Mouse (Mus musculus) neural tube, embryonic 15.5 days (tissue): ENCODE data around the gene Hsd17b11. TPM values are rescaled to one million over a fixed set of nuclear protein-coding genes. Genes with fewer than 3 reads are reported as not detected.
A peak's percentile ranks its signal among the peaks of the same experiment; 100 is the strongest.

Experiments used
- ATAC-seq: fragments of 200-750 bp; cut with Nextera tagmentation; 2 replicates; pipeline ENCODE4 v1.8.0; 2017; ENCODE audit warnings: mild to moderate bottlenecking, moderate TSS enrichment, moderate library complexity; ENCODE audit not compliant: low FRiP score
- H3K27ac ChIP-seq: fragments of 300-500 bp; sonication (generic); replicated peaks from 2 replicates; pipeline ENCODE4 v1.5.1; 2015; ENCODE audit warnings: mild to moderate bottlenecking, inconsistent platforms
- H3K27me3 ChIP-seq: fragments of 300-500 bp; sonication (generic); replicated peaks from 2 replicates; pipeline ENCODE4 v1.6.1; 2015; ENCODE audit warnings: inconsistent platforms
- H3K36me3 ChIP-seq: fragments of 300-500 bp; sonication (generic); 2 replicates; pipeline ENCODE4 v1.6.1; 2015; ENCODE audit warnings: inconsistent platforms
- H3K4me1 ChIP-seq: fragments of 300-500 bp; sonication (generic); 2 replicates; pipeline ENCODE4 v1.6.1; 2015; ENCODE audit warnings: inconsistent platforms
- H3K4me2 ChIP-seq: fragments of 300-500 bp; sonication (generic); 2 replicates; pipeline ENCODE4 v1.6.1; 2015; ENCODE audit warnings: inconsistent platforms, mild to moderate bottlenecking, moderate library complexity
- H3K4me3 ChIP-seq: fragments of 300-500 bp; sonication (generic); replicated peaks from 2 replicates; pipeline ENCODE4 v1.5.1; 2015; ENCODE audit warnings: mild to moderate bottlenecking, inconsistent platforms
- H3K9ac ChIP-seq: fragments of 300-500 bp; sonication (generic); replicated peaks from 2 replicates; pipeline ENCODE4 v1.6.1; 2015; ENCODE audit warnings: mild to moderate bottlenecking, inconsistent platforms
- H3K9me3 ChIP-seq: fragments of 300-500 bp; sonication (generic); replicated peaks from 2 replicates; pipeline ENCODE4 v1.6.1; 2016; ENCODE audit warnings: inconsistent platforms
- WGBS: fragments of 180-500 bp; shearing (Covaris S2); methylation state at CpG from one replicate; pipeline ENCODE4 v1.1.7; 2015; ENCODE audit warnings: mixed read lengths; 5-methylcytosine and 5-hydroxymethylcytosine counted together
- polyA plus RNA-seq: library from polyadenylated mRNA; unstranded; fragments of >200 nt; fragmentation: Nextera tagmentation; extraction: Ambion mirVana; gene quantifications from 2 replicates; pipeline ENCODE4 v1.2.1, GENCODE M21; 2015

Gene Hsd17b11
- polyA plus RNA-seq, 1 experiment from 2014 or later = 4.3 TPM

- H3K9me3 ChIP-seq = no peaks in the 10 kb centered on the region
- no peak overlapping the region for H3K27ac ChIP-seq
- no peak for ATAC-seq
- H3K4me1 ChIP-seq = no peaks in the 10 kb centered on the region
- H3K4me3 ChIP-seq = no peak overlapping the region
- 57% methylated on average over 15 of the region's 15 CpGs for WGBS
- no peaks in the 10 kb centered on the region for H3K27me3 ChIP-seq
- no peaks in the 10 kb centered on the region for H3K36me3 ChIP-seq
- peak overlapping the region; percentile 33 for H3K4me2 ChIP-seq
- H3K9ac ChIP-seq = no peak overlapping the region
Observed at GRCm38 (mm10) chr5:104003256-104003931, 18.3 kb downstream of the Hsd17b11 start.

DNA sequence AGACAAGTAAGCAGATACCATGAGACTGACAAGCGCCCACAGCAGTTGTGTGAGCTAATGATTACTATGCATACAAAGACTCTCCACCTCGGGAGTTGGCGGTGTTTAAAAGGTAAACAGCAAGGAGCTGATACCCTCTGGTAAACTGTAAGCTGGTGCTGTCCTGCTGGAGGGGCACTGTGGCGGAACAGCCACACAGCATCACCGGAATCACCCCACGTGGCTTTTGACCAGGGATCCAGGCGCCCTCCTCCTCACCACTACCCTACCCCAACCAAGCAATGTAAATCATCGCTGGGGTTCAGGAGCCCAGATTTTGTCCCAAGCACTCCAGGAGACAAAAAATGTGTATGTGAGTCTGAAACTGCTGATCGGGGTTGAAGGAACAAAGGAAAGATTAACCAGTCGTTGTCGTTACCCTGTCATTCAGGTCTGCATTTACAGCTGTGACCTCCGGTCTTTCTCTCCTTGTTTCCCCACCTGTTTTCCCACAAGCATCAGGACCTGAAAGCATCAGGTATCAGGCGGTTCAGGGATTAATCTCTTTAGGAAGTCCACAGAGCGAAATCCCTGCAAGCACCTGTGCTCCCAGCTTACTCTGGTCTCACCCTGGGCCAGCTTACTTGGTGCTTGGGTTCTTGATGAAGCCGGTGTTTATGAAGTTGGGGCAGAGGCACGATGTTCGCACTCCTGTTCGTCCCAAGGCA, 19.0 kb downstream of the Hsd17b11 start:
- Histone ChIP-seq H3K4me2 (peak overlapping the region; percentile 33), H3K27me3 (no peaks in the 10 kb centered on the region), H3K27ac (no peak overlapping the region), H3K36me3 (no peaks in the 10 kb centered on the region), H3K9me3 (no peaks in the 10 kb centered on the region), H3K9ac (no peak overlapping the region), H3K4me3 (no peak overlapping the region; the same call in 1 of the 2 replicates), H3K4me1 (no peaks in the 10 kb centered on the region)
- ATAC-seq = no peak
- WGBS = 28% methylated on average over 18 of the region's 18 CpGs

DNA sequence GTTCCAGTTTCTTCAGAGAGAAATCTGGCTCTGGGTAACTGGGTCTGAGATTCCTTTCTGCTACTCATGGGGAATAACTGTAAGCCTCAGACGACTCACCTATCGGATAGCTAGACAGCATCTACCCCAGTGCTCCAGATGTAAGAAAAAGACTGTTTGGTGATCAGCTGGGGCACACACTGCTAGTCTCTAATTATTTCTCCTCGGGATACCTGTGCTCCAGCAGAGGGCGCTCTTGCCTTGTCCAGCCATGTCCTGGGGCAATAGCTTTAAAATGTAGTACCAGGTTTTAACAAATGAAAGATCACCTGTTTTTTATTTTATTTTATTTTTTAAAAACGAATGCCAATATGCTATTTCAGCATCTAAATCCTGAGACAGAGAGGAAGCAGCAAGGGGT, 22.0 kb downstream of the Hsd17b11 start:
- Histone ChIP-seq H3K27ac (no peak overlapping the region), H3K4me2 (no peak overlapping the region), H3K9me3 (no peaks in the 10 kb centered on the region), H3K27me3 (no peaks in the 10 kb centered on the region), H3K9ac (no peak overlapping the region), H3K4me1 (no peaks in the 10 kb centered on the region), H3K36me3 (no peaks in the 10 kb centered on the region), H3K4me3 (no peak overlapping the region)
- WGBS = 10% methylated on average over 5 of the region's 5 CpGs
- ATAC-seq = no peak

DNA sequence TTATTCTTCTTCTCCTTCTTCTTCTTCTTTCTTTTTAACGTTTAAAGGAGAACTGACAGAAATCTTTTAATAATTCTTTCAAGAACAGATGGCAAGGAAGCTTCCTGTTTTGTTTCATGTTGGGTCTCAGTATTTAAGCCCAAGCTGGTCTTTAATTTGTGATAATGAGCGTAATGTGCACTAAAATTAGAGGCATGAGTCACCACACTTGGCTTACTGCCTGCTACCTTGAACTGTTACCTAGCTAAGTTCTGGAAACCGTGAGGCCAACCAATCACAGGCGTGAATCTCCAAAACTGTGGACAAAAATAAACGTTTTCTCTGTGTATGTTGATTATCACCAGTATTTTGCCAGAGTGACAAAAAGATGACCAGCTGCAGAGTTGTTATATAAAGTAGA, 23.0 kb downstream of the Hsd17b11 start:
- no peaks in the 10 kb centered on the region for H3K36me3 ChIP-seq
- no peak overlapping the region for H3K9ac ChIP-seq
- no peak overlapping the region for H3K27ac ChIP-seq
- no peaks in the 10 kb centered on the region for H3K4me1 ChIP-seq
- WGBS = 77% methylated on average over 5 of the region's 5 CpGs
- no peak overlapping the region for H3K4me2 ChIP-seq
- H3K4me3 ChIP-seq = no peak overlapping the region
- no peak for ATAC-seq
- no peaks in the 10 kb centered on the region for H3K27me3 ChIP-seq
- H3K9me3 ChIP-seq = no peaks in the 10 kb centered on the region

DNA sequence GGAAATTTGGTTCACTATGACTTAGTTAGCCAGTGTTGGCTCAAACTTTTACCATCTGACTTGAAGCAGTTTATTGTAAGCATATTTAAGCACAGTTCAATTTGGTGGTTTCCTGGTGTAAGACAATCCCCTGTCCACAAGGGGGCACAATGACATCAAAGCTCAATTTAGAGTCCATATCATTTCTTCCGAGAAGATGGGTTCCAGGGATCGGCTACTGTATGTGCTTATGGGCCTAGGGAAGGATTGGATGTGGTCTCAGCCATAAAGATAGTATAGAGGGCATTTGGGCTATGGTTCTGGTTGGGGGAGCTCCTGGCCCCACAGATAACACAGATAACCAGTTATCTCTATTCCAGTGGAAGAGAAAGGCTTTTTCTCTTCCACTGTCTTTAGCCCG, 26.5 kb downstream of the Hsd17b11 start:
- Histone ChIP-seq H3K9ac (no peak overlapping the region), H3K36me3 (no peaks in the 10 kb centered on the region), H3K4me3 (no peak overlapping the region), H3K27me3 (no peaks in the 10 kb centered on the region), H3K9me3 (no peaks in the 10 kb centered on the region), H3K27ac (no peak overlapping the region), H3K4me1 (no peaks in the 10 kb centered on the region), H3K4me2 (no peak overlapping the region)
- no peak for ATAC-seq
- WGBS = 55% methylated on average over 3 of the region's 3 CpGs

DNA sequence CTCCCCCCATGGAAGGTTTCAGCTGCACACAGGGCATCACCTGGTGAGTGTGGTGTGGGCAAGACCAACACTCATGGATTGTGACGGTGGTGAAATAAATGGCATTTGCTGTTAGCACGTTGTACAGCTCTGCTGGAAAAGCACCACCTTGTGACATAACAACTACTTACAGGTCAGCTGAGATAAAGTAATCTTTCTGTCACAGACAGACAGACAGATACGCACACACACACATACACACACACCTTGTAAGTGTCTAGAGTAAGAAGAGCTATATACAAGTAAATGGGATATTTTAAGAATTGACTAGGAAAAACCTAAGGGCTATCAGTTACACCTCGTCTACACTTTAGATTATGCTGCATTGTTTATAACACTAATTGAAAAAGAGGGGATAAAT, 27.1 kb downstream of the Hsd17b11 start:
- 88% methylated on average over 4 of the region's 4 CpGs for WGBS
- 0 out of 2 replicates have a peak, but pooled peaks cover 2% of the 10 kb centered on the region for H3K36me3 ChIP-seq

GRCm38 (mm10) chr5:103993601-103994000, 28.1 kb downstream of the Hsd17b11 start:
- Histone ChIP-seq H3K9me3 (no peaks in the 10 kb centered on the region), H3K27me3 (no peaks in the 10 kb centered on the region), H3K4me3 (no peak overlapping the region), H3K9ac (no peak overlapping the region), H3K27ac (no peak overlapping the region), H3K4me2 (no peak overlapping the region), H3K36me3 (0 out of 2 replicates have a peak, but pooled peaks cover 7% of the 10 kb centered on the region), H3K4me1 (no peaks in the 10 kb centered on the region)
- ATAC-seq = no peak
- 75% methylated on average over 1 of the region's 1 CpGs for WGBS

More for the DNA sequence above, 27.1 kb downstream of the Hsd17b11 start:
- Histone ChIP-seq H3K9ac (no peak overlapping the region), H3K27me3 (no peaks in the 10 kb centered on the region), H3K27ac (no peak overlapping the region), H3K4me3 (no peak overlapping the region), H3K4me1 (no peaks in the 10 kb centered on the region), H3K9me3 (no peaks in the 10 kb centered on the region), H3K4me2 (no peak overlapping the region)
- no peak for ATAC-seq

DNA sequence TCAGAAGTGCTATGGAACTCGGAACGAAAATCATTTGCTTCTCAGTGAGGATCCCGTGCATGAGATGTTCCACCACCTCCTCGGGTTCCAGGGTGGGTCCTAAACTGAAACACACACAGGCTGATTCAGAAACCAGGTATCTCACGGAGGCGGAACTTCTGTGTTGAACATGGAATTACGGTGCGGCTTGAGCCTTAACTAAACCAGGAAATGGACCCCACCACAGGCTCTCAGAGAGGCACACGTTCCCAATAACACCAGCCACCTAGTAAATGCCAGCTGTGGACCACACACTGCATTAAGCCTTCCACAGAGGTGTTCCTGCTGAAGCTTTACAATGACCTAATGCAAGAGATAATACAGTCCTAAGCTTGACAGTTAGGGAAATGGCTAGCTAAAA, 28.9 kb downstream of the Hsd17b11 start:
- Histone ChIP-seq H3K4me1 (no peaks in the 10 kb centered on the region), H3K27ac (no peak overlapping the region), H3K27me3 (no peaks in the 10 kb centered on the region), H3K9me3 (no peaks in the 10 kb centered on the region), H3K9ac (no peak overlapping the region), H3K36me3 (0 out of 2 replicates have a peak, but pooled peaks cover 7% of the 10 kb centered on the region), H3K4me3 (no peak overlapping the region), H3K4me2 (no peak overlapping the region)
- ATAC-seq = no peak
- 91% methylated on average over 9 of the region's 9 CpGs for WGBS

- Histone ChIP-seq H3K4me2 (no peak overlapping the region), H3K9me3 (no peaks in the 10 kb centered on the region), H3K36me3 (no peaks in the 10 kb centered on the region), H3K4me3 (no peak overlapping the region), H3K9ac (no peak overlapping the region), H3K27me3 (no peaks in the 10 kb centered on the region), H3K4me1 (no peaks in the 10 kb centered on the region), H3K27ac (no peak overlapping the region)
- 92% methylated on average over 9 of the region's 9 CpGs for WGBS
- ATAC-seq = no peak
Observed at GRCm38 (mm10) chr5:103980705-103981560, 40.8 kb downstream of the Hsd17b11 start.

DNA sequence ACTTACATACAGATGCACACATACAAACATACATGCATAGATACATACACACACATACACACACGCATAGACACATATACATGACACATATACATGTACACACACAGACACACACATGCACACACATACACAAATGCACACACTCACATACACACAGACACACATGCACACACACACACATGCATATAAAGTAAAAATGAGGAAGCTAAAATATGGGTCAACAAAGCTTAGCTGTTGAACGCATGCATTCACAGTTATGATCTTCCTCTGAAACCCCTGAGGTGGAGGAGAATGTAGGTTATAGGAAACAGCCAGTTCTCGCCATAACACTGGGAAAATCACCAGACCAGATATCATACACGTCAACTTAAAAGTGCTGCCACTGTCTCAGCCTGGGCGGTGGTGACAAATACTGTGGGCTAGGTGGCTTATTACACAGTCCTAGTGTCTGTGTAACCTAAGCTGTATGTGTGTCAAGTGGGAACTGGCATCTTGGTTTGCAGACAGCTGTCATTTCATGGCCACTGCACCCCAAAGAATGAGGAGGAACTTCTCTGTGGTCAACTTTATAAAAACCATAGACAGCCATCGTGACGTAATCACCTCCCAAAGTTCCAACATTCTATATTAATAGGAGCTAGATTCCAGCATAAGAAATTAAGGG, 43.7 kb downstream of the Hsd17b11 start:
- H3K4me3 ChIP-seq = no peak overlapping the region
- H3K4me1 ChIP-seq = no peaks in the 10 kb centered on the region
- no peak overlapping the region for H3K9ac ChIP-seq
- H3K4me2 ChIP-seq = no peak overlapping the region
- 93% methylated on average over 7 of the region's 7 CpGs for WGBS
- ATAC-seq = no peak
- no peak overlapping the region for H3K27ac ChIP-seq
- H3K9me3 ChIP-seq = no peaks in the 10 kb centered on the region
- H3K27me3 ChIP-seq = no peaks in the 10 kb centered on the region
- no peaks in the 10 kb centered on the region for H3K36me3 ChIP-seq

DNA sequence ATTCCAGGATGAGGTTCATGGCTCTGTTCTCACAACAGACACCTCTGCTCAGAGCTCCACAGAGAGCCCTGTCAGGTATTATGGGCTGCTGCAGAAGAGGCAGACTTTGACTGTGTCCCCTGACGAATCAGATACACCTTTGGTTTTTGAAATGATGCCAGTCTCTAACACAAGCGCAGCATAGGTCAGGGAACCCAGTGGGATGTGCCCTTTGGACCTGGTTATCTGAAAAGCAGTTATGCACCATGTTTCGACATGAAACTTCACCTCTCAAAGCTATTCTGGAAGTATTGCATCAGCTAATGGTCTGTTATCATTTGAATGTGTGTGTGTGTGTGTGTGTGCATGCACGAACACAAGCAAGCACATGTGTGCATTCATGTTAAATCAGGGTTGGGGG, 44.4 kb downstream of the Hsd17b11 start, which contains the start of gene Hsd17b13:
TSS of gene Hsd17b13 (minus strand) at position 114 of the 400 bp plus-strand sequence.
- no peak within 1 kb of the TSS for H3K27ac ChIP-seq
- no peaks in the 10 kb centered on the region for H3K27me3 ChIP-seq
- H3K4me3 ChIP-seq = no peak within 1 kb of the TSS
- no peak for ATAC-seq
- no peaks in the 10 kb centered on the region for H3K4me1 ChIP-seq
- no peaks in the 10 kb centered on the region for H3K36me3 ChIP-seq
- no peaks in the 10 kb centered on the region for H3K9me3 ChIP-seq
- H3K9ac ChIP-seq = no peak within 1 kb of the TSS
- H3K4me2 ChIP-seq = no peak within 1 kb of the TSS
- WGBS = 84% methylated on average over 4 of the region's 4 CpGs
